Mouse (Mus musculus): Measurements from ENCODE around the gene Manea.
"Not testable (repeated sequence)": the region's sequence is repeated elsewhere in the genome, so short reads cannot be mapped to it uniquely, and the experiment has no call there.

The Manea gene

GRCm38 (mm10) chr4:26346443-26347106, at the start of gene Manea:
Gene Manea, minus strand, starts transcription at chr4:26346891.
- peak; percentile 89 to 91 for DNase-seq (ENCODE audit: low spot score in 2 of 2)

DNA sequence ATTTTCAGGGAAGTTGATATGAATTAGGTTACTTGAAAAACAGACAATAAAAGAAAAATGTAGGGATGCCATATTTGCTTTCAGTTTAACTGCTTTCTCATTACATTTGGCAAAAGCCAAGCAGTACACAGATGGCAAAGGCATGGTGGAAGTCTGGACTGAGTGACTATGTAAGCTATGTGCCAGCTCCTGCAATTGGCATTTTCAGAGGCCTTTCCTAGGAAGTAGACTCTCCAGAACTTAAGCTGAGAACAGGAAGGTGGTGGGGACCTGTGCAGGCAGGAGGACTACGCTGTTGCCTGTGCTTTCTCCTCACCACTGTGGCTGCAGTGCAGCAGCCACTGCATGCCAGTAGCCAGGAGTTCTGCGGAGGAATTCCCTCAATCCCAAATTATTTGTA, 7.9 kb upstream of the Manea start:
- DNase-seq (ENCODE audit: low spot score in 2 of 2), result no peak

DNA sequence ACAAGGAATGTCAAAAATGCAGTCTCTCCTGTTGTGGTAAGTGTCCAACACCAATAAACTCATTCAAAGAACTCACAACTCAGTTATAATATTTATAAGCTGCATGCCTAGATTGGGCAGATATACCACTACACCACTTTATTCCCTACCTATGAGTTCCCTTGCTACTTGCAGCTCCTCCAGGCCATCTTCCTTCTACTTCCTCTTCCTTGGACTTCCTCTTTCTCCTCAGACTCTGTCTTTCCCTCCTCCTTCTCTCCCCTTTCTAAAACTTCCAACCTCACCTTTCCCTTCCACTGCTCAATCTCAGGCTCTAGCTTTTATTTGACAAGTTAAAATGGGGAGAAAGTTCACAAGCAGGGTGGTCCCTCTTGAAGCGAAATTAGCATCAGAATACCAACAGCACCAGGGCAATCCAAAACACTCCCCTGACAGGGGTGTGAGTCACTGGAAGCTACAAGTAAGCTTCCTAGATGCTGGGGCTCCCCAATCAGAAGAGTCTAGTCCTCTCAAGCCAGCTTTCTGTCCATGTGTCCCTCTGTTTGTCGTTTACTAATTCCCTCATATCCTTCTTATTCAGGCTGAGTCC, 7.0 kb upstream of the Manea start:
- DNase-seq (ENCODE audit: low spot score in 2 of 2), result no peak

DNA sequence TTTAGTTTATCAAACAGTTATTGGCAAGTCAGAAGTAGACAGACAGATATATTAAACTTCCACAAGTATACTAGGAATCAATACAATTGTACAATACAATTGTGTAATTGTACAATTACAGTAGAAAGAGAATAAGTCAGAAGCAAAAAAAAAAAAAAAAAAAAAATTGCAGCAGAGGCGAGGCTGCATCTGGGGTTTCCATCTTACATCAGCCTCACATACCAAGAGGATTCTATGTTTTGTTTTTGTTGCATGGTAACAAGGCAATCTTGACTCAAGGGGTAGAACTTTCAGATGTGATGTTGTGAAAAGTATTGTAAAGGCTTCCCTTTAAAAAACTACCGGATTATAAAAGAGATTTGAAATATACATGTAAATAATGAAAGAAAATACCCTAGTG, 548 bp upstream of the Manea start:
- DNase-seq (ENCODE audit: low spot score in 2 of 2), result no peak

- no peak for DNase-seq (ENCODE audit: low spot score in 2 of 2)
Observed at GRCm38 (mm10) chr4:26345741-26346442, 799 bp downstream of the Manea start.

GRCm38 (mm10) chr4:26345080-26345479, 1.6 kb downstream of the Manea start:
- DNase-seq (ENCODE audit: low spot score in 2 of 2), result no peak

DNA sequence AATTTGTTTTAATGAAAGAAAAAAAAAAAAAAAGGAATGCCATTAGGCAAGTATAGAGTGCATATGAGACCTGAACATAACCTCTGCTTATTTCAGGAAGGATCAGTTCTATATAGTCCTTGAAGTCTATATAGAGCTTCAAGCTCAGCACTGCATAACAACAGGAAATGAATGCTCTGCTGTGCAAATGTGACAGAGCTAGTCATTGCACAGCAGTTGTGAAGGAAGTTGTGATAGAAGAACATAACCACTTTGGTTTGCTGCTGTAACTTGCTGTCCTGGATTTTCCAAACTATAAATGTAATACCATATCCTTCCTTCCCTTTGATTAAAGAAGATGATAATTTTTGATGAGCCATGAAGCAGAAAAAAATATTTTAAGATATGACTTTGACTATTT, 4.3 kb downstream of the Manea start:
- no peak for DNase-seq (ENCODE audit: low spot score in 2 of 2)

GRCm38 (mm10) chr4:26338604-26339003, 8.1 kb downstream of the Manea start:
- DNase-seq (ENCODE audit: low spot score in 2 of 2), result no peak

GRCm38 (mm10) chr4:26336563-26336962, 10.1 kb downstream of the Manea start:
- DNase-seq (ENCODE audit: low spot score in 2 of 2), result no peak

DNA sequence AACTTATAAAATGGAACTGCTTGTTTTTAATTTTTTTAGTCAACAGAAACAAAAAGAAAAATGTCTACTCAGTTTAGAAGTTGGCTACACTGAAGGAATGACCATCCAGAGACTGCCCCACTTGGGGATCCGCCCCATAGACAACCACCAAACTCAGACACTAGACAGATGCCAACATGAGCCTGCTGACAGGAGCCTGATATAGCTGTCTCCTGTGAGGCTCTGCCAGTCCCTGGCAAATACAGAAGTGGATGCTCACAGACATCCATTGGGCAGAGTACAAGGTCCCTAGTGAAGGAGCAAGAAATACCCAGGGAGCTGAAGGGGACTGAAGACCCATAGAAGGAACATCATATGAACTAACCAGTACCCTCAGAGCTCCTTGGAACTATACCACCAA, 42.0 kb downstream of the Manea start:
- DNase-seq (ENCODE audit: low spot score in 2 of 2), result not testable (repeated sequence)

DNA sequence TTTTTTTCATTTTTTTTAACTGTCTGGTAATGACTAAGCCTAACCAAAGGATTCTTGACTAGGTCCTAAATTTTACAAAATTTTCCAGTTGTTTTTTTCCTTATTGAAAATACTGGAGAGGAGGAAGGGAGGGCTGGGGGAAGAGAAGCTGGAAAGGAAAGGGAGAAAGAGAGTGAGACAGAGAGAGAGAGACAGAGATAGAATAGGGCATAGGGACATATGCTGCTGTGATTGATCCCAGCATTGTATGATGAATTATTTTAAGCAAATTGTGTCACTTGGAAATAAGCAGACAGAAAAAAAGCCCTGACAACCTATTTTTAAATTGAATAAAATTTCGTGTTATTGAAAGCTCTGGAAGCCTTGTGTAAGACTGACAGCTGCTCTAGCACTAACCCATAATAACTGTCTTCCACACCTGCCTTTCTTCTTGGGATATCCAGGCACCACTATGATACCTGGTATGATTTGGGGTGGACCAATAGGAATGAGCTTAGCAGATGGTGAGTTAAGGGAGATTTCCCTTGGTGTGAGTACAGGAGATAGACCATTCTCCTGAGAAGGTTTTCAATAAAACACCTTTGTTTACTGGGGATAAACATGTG, 69.5 kb downstream of the Manea start:
- DNase-seq (ENCODE audit: low spot score in 2 of 2), result no peak

DNA sequence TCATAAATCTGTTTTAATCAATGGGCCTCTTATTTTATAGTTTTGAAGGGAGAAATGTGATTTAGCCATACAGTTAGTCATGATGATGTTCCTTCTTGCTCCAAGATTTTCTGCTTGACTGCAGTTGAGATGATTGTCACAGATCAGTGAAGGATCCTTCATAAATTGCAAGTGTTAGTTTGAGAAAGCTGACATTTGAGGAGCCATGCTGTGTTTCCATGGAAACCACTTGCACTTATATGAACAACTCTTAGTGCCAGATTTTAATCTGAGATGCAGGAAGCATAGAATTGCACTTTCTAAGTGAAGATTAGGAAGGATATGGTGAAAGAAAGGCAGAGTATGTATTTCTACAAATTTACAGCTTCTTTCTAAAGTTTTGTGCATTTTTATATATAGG, 70.4 kb downstream of the Manea start:
- DNase-seq (ENCODE audit: low spot score in 2 of 2), result no peak

GRCm38 (mm10) chr4:26275769-26276168, 70.9 kb downstream of the Manea start:
- no peak for DNase-seq (ENCODE audit: low spot score in 2 of 2)

Measured in thymus, postnatal 10 days (tissue).